Mouse (Mus musculus) gastrocnemius, postnatal 25 days (tissue): ENCODE measurements at regions not wholly inside any gene's neighbourhood (a gene's known extent, or its start where the extent isn't known, plus 50 kb on each side); places are given as distances from the start of the nearest gene placed in this dataset.

Experiments
- DNase-seq: peaks from one replicate; pipeline ENCODE4 v3.0.0; 2022

DNA sequence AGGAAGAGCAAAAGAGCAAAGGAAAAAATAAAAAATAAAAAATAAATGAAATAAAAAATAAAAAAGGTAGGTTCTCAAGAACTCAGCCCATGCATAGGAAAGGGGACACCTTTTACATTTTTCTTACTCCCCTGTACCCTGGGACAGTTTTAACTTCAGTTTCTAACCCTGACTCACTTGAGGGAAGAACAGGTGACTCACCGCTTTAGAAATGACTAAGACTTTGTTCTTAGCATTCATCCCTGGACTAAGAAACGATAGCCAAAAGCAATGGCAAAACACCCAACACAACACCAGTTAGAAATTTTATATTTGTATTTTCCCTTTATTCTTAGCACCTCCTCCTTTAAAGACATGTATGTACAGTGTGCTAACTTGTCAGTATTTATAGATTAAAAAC, 161.5 kb upstream of the Samsn1 start:
- DNase-seq: no peak

- no peak for DNase-seq
Measured at GRCm38 (mm10) chr16:76183105-76183504, 161.0 kb upstream of the Samsn1 start.

- no peak for DNase-seq
Measured at GRCm38 (mm10) chr16:76181596-76181995, 159.5 kb upstream of the Samsn1 start.

- DNase-seq: no peak
Measured at GRCm38 (mm10) chr16:76167651-76168050, 145.6 kb upstream of the Samsn1 start.

- DNase-seq: no peak
Measured at GRCm38 (mm10) chr16:76160879-76161278, 138.8 kb upstream of the Samsn1 start.

GRCm38 (mm10) chr16:76158585-76158984, 136.5 kb upstream of the Samsn1 start:
- no peak for DNase-seq

GRCm38 (mm10) chr16:76153766-76154525, 131.9 kb upstream of the Samsn1 start:
- no peak for DNase-seq

DNA sequence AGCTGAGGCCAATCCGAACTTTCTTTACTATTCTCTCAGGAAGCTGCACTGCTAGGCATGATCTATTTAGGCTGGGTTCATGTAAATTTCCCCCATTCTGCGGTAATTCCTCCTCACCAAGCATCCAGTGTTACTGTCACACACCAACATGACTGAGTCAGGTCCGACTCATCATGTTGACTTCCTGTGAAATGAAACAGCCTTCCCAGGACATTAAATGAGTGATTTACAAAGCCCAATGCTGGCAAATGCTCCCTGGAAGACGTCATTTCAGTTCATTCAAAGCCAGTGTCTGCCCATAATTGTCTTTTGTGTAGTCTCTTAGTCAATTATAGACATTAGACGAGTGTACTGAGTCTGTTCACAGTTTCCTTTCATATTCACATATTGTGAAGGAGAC, 127.5 kb upstream of the Samsn1 start:
- no peak for DNase-seq

- DNase-seq: no peak
Measured at GRCm38 (mm10) chr16:76133892-76134291, 111.8 kb upstream of the Samsn1 start.

DNA sequence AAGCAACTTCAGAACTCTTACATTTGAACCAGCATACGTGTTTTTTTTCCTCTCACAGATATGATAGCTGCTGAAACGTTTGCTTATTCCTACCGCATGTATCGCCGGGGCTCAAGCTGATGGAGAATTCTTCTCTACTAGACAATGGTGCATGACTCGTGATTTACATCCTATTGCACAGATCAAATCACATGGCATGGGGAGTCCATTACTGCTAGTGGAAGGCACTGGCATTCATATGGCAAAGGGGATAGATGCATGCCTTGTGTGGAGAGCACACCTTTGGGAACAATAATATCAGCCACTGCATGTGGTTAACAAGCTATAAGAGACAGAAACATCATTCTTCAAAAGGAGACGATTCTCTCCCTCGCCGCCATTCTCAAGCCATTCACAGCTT, 108.4 kb upstream of the Samsn1 start:
- DNase-seq: no peak

DNA sequence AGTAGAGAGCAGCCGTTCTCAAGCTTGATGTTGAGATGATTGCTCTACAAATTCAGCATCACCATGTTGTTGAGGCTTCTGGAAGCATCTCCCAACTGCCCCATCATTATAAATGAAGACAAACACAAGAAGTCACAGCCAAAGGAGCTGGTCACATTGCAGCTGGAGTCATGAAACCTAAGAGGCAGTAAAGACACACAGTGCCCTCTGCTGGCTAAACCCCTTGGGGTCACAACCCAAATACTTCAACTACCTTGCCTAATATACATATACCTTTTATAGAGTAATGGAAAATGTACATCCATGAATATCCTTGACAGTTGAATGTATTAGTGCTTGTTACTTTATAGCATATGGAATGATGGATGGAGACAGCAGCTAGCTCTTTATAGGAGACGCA, 107.9 kb upstream of the Samsn1 start:
- DNase-seq: no peak

DNA sequence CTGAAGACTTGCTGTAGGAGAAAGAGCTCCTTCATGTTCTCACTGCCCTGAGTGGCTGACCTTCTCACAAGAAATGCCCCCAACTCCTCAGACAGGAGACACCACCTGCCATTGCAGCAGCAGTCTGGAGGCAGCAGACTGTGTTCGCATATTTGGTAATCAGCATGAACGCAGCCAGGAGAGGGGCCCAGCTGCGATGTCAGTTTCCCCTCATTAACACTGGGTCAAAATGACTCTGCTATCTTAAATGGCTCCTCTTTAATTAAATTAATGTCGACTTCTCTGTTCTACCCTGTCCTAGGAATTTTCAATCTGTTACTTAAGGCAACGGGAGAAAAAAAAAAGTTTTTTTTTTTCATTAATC, 100.9 kb upstream of the Samsn1 start:
- no peak for DNase-seq

- no peak for DNase-seq
Measured at GRCm38 (mm10) chr16:76122172-76123020, 100.3 kb upstream of the Samsn1 start.

GRCm38 (mm10) chr16:76120712-76121111, 98.6 kb upstream of the Samsn1 start:
- no peak for DNase-seq

- DNase-seq: no peak
Measured at GRCm38 (mm10) chr16:76110383-76110782, 88.3 kb upstream of the Samsn1 start.

GRCm38 (mm10) chr16:76108464-76108863, 86.4 kb upstream of the Samsn1 start:
- DNase-seq: no peak

GRCm38 (mm10) chr16:76104673-76105072, 82.6 kb upstream of the Samsn1 start:
- DNase-seq: no peak

DNA sequence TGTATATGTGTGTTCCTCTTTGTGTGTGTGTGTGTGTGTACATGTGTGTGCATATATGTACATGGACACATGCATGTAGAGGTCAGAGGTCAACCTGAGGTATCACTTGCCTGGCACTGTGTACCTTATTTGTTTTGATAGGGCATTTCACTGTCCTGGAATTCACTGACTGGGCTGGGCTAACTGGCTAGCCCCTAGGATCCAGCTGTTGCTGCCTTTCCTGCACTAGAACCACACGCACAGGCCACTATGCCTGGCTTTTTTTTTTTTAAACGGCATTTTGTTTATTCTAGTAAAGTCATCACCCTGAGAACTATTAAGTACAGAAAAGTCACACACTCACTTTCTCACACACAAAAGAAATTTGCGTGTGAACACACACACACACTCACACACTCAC, 79.7 kb upstream of the Samsn1 start:
- no peak for DNase-seq

GRCm38 (mm10) chr16:76097808-76098207, 75.7 kb upstream of the Samsn1 start:
- no peak for DNase-seq

DNA sequence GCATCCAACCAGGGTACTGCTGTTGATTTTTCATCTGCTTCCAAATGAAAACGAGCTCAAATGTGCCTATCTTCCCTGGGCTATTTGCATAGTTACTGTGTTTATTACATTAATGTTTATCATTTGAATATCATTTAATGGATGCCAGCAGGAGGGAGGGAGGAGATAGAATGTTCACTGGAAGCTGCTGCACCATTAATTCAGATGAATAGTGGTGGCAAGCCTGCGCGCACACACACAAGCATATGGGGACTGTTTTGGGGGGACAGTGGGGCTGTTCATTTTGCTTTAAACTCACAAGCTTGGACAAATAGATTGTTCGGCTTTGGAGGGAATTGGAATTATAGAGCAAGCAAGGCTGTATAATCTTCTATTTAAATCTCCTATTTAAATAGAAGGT, 74.3 kb upstream of the Samsn1 start:
- no peak for DNase-seq

DNA sequence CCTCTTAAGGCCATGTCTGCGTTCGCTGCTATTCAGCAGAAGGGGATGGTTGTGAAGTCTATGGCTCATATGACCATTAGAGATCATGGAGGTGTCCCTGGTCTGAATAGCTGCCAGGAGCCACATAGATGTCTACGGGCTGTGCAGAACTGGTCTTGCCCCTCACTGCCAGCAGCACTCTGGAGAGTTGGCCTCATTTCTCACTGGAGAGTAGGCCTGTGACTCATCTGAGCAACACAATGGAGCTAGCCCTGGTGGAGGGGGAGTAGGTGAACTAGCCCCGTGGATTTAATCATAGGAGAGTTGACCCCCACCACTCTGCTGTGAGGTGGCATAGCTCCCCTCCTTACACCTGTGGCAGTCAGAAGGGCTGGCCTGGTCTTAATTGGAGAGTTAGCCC, 63.3 kb upstream of the Samsn1 start:
- DNase-seq: no peak

DNA sequence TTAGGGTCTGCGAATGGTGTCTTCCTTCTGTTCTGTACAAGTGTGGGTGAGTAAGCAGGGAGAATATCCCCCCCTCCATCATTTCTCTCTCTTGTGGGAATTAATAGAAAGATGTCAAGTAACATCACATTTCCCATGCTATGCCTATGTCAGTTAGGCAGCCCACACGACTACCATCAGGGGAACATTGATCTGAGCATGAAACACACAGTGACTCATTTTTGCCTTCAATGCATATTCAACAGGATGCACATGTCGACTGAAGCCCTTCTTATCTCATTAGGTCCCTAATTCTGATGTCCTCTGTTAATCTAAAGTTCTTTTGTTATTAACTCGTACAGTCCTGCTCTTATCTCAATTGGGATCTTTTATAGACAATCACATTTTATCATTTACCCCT, 60.4 kb upstream of the Samsn1 start:
- no peak for DNase-seq

GRCm38 (mm10) chr16:76079761-76080502, 57.9 kb upstream of the Samsn1 start:
- no peak for DNase-seq
